Mouse (Mus musculus) bone marrow, adult 2 months (tissue): ENCODE data around the gene Gsk3b.

Source experiments
- CTCF ChIP-seq: fragments of 200-500 bp; IDR thresholded peaks from 2 replicates; pipeline ENCODE4 v1.5.1; 2011; ENCODE audit warnings: low read length, control low read depth; ENCODE audit not compliant: control insufficient read depth, insufficient read depth
- POLR2A ChIP-seq: fragments of 200-500 bp; IDR thresholded peaks from 2 replicates; pipeline ENCODE4 v1.6.1; 2011; ENCODE audit warnings: low read depth, mild to moderate bottlenecking, control low read depth, low read length, borderline replicate concordance; ENCODE audit not compliant: control insufficient read depth

- TF ChIP-seq CTCF = no peak
- no peak for TF ChIP-seq POLR2A
Observed at GRCm38 (mm10) chr16:38144898-38145297, 56.1 kb downstream of the Gsk3b start.
